Mouse (Mus musculus): ENCODE measurements around the gene Lrrc2. TPM values are rescaled to one million over a fixed set of nuclear protein-coding genes. Genes with fewer than 3 reads are reported as not detected.
A peak's percentile ranks its signal among the peaks of the same experiment; 100 is the strongest.

The Lrrc2 gene
- total and polyA plus RNA-seq, 2 experiments from 2014 or later: 11.4 to 14.6 TPM

DNA sequence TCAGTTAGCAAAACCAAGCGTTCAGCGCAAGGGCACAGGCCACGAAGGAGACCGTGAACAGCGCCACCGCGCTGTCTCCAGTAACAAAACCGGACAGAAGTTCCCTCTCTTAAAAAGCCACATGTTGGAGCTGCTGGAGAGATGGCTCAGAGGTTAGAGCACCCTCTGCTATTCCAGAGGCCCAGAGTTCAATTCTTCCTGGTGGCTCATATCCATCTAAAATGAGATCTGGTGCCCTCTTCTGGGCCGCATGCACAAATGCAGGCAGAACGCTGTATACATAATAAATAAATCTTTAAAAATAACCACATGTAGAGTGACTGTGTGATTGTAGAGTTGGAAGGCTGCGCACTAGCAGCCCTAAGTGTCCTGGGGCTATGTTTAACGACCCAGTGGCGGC lies 7.1 kb upstream of the Lrrc2 start:
- no peaks in the 10 kb centered on the region for H3K9me3 ChIP-seq (replicated peaks; ENCODE audit: control insufficient read depth, low read length)
- H3K27ac ChIP-seq (ENCODE audit: low read depth): no peak overlapping the region
- TF ChIP-seq EP300 (IDR thresholded peaks at IDR 0.05; ENCODE audit: low read depth): no peak
- TF ChIP-seq CTCF (IDR thresholded peaks at IDR 0.05; ENCODE audit: low read depth): peak; percentile 56
- no peak overlapping the region for H3K4me2 ChIP-seq (ENCODE audit: low read depth, low read length)
- DNase-seq (ENCODE audit: low spot score) (peak; percentile 35), ATAC-seq (ENCODE audit: insufficient read depth, low read depth) (peak; percentile 44; the same call in 1 of the 2 replicates)
- WGBS: 30% methylated on average over 13 of the region's 13 CpGs
- H3K27me3 ChIP-seq (ENCODE audit: control insufficient read depth, insufficient read depth, low read length): peaks cover 11% of the 10 kb centered on the region
- H3K36me3 ChIP-seq (replicated peaks; ENCODE audit: control insufficient read depth, insufficient read depth, low read length): no peaks in the 10 kb centered on the region
- no peak overlapping the region for H3K9ac ChIP-seq (replicated peaks; ENCODE audit: low read depth, low read length)
- peaks cover 6% of the 10 kb centered on the region; the same call in 1 of the 2 replicates for H3K4me1 ChIP-seq (ENCODE audit: control insufficient read depth, insufficient read depth)
- no peak overlapping the region for H3K4me3 ChIP-seq (ENCODE audit: low read depth, low read length)

DNA sequence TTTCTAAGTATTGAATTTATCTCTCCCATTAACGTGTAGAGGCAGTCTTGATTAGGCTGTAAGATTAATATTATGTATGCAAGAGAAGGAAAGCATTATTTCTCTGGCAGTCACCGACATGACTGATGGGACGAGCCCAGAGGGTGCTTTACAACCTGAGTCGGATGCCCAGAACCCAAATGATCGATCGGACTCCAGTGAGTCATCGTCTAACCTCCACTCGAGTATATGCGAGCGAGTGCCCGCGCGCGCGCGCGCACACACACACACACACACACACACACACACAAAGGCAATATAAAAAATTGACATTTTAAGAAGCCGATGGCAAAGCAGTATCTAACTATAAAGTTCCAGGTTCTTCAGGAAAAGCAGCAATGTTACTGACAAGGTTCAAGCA lies 6.0 kb upstream of the Lrrc2 start:
- Histone ChIP-seq H3K4me1 (ENCODE audit: control insufficient read depth, insufficient read depth) (peaks cover 7% of the 10 kb centered on the region; the same call in 1 of the 2 replicates), H3K4me2 (ENCODE audit: low read depth, low read length) (no peak overlapping the region), H3K27me3 (ENCODE audit: control insufficient read depth, insufficient read depth, low read length) (peaks cover 11% of the 10 kb centered on the region), H3K9me3 (replicated peaks; ENCODE audit: control insufficient read depth, low read length) (no peaks in the 10 kb centered on the region), H3K36me3 (replicated peaks; ENCODE audit: control insufficient read depth, insufficient read depth, low read length) (no peaks in the 10 kb centered on the region), H3K4me3 (ENCODE audit: low read depth, low read length) (no peak overlapping the region), H3K9ac (replicated peaks; ENCODE audit: low read depth, low read length) (no peak overlapping the region), H3K27ac (ENCODE audit: low read depth) (no peak overlapping the region)
- DNase-seq (ENCODE audit: low spot score) (no peak), ATAC-seq (ENCODE audit: insufficient read depth, low read depth) (no peak)
- no peak for TF ChIP-seq CTCF (IDR thresholded peaks at IDR 0.05; ENCODE audit: low read depth)
- no peak for TF ChIP-seq EP300 (IDR thresholded peaks at IDR 0.05; ENCODE audit: low read depth)
- WGBS: 47% methylated on average over 18 of the region's 18 CpGs

DNA sequence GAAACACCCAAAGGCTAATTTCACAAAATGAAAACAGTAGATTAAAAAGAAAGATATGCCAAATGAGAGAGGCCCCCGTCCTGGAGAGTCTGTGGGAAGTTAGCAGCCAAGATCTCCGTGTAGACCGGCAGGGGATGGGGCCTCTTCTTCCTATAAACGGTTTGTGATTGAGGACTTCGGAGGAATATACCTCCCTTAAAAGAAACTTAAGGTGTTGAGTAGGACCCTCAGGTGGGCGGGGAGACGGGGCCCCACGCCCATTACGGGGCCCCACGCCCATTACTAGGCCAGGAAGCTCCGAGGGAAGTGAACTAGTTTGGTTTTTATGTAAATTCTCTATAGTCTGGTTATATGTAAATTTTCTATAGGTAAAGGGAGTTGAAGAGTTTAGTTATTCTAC lies 5.4 kb upstream of the Lrrc2 start, which contains the start of gene Tdgf1:
Tdgf1 (minus strand) TSS at position 233 of the 400 bp plus-strand sequence.
- no peak for TF ChIP-seq CTCF (IDR thresholded peaks at IDR 0.05; ENCODE audit: low read depth)
- TF ChIP-seq EP300 (IDR thresholded peaks at IDR 0.05; ENCODE audit: low read depth): no peak
- DNase-seq (ENCODE audit: low spot score): no peak
- Histone ChIP-seq H3K9ac (replicated peaks; ENCODE audit: low read depth, low read length) (no peak within 1 kb of the TSS), H3K9me3 (replicated peaks; ENCODE audit: control insufficient read depth, low read length) (no peaks in the 10 kb centered on the region), H3K4me2 (ENCODE audit: low read depth, low read length) (no peak within 1 kb of the TSS), H3K36me3 (replicated peaks; ENCODE audit: control insufficient read depth, insufficient read depth, low read length) (no peaks in the 10 kb centered on the region), H3K27me3 (ENCODE audit: control insufficient read depth, insufficient read depth, low read length) (peaks cover 11% of the 10 kb centered on the region), H3K4me1 (ENCODE audit: control insufficient read depth, insufficient read depth) (peaks cover 7% of the 10 kb centered on the region), H3K27ac (ENCODE audit: low read depth) (no peak within 1 kb of the TSS), H3K4me3 (ENCODE audit: low read depth, low read length) (no peak within 1 kb of the TSS)
- ATAC-seq (ENCODE audit: insufficient read depth, low read depth): no peak
- WGBS: 52% methylated on average over 11 of the region's 11 CpGs

DNA sequence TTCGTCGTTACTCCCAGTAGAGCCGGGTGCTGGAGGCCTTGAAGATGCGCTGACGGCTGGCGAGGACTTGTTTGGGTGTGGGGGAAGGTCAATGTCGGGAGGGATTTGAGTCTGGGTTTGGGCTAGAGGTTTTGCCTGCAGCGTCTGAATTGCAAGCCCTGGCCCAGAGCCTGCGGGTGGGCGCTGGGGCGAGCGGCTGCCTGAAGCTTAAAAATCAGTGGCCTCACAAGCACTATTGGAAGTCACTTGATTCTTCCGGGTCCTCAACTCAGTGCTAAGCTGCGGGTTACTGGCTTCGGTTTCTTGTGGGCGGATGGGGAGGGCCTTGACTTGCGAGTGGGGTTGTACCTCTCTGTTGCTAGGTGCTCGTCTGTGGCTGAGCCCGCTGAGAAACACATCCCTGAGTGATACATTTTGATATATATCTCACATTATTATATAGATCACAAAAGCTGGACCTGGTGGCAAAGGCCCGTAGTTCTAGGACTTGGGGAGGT lies 4.7 kb upstream of the Lrrc2 start:
- H3K4me3 ChIP-seq (ENCODE audit: low read depth, low read length): no peak overlapping the region
- TF ChIP-seq CTCF (IDR thresholded peaks at IDR 0.05; ENCODE audit: low read depth) (no peak), EP300 (IDR thresholded peaks at IDR 0.05; ENCODE audit: low read depth) (no peak)
- DNase-seq (ENCODE audit: low spot score) (no peak), ATAC-seq (ENCODE audit: insufficient read depth, low read depth) (no peak)
- no peak overlapping the region for H3K4me2 ChIP-seq (ENCODE audit: low read depth, low read length)
- no peaks in the 10 kb centered on the region for H3K36me3 ChIP-seq (replicated peaks; ENCODE audit: control insufficient read depth, insufficient read depth, low read length)
- H3K9ac ChIP-seq (replicated peaks; ENCODE audit: low read depth, low read length): no peak overlapping the region
- no peaks in the 10 kb centered on the region for H3K9me3 ChIP-seq (replicated peaks; ENCODE audit: control insufficient read depth, low read length)
- H3K4me1 ChIP-seq (ENCODE audit: control insufficient read depth, insufficient read depth): peaks cover 7% of the 10 kb centered on the region
- H3K27me3 ChIP-seq (ENCODE audit: control insufficient read depth, insufficient read depth, low read length): peaks cover 11% of the 10 kb centered on the region
- H3K27ac ChIP-seq (ENCODE audit: low read depth): no peak overlapping the region
- 44% methylated on average over 20 of the region's 20 CpGs for WGBS

DNA sequence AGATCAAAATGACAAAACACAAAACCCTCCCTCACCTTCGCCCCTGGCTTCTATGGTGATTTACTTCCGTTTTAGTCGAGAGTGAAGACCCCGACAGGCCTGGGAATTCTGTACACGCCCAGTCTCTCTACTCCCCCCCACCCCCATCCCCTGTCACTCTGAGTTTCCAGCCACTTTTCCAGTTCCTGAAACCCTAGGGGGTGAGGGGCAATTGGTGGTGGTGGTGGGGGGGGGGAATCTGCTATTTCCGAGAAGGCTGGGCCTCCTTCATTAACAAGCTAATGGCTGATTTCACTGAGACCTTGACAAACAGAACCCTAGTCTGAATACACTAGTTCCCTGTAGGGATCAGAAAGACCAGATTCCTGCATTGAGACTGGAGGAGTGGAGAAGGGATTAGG lies 4.1 kb upstream of the Lrrc2 start:
- Histone ChIP-seq H3K9me3 (replicated peaks; ENCODE audit: control insufficient read depth, low read length) (no peaks in the 10 kb centered on the region), H3K4me1 (ENCODE audit: control insufficient read depth, insufficient read depth) (peaks cover 7% of the 10 kb centered on the region), H3K27me3 (ENCODE audit: control insufficient read depth, insufficient read depth, low read length) (peaks cover 11% of the 10 kb centered on the region), H3K4me3 (ENCODE audit: low read depth, low read length) (no peak overlapping the region), H3K9ac (replicated peaks; ENCODE audit: low read depth, low read length) (no peak overlapping the region), H3K36me3 (replicated peaks; ENCODE audit: control insufficient read depth, insufficient read depth, low read length) (no peaks in the 10 kb centered on the region), H3K27ac (ENCODE audit: low read depth) (no peak overlapping the region), H3K4me2 (ENCODE audit: low read depth, low read length) (no peak overlapping the region)
- 59% methylated on average over 6 of the region's 6 CpGs for WGBS
- DNase-seq (ENCODE audit: low spot score) (no peak), ATAC-seq (ENCODE audit: insufficient read depth, low read depth) (no peak)
- TF ChIP-seq EP300 (IDR thresholded peaks at IDR 0.05; ENCODE audit: low read depth) (no peak), CTCF (IDR thresholded peaks at IDR 0.05; ENCODE audit: low read depth) (no peak)

DNA sequence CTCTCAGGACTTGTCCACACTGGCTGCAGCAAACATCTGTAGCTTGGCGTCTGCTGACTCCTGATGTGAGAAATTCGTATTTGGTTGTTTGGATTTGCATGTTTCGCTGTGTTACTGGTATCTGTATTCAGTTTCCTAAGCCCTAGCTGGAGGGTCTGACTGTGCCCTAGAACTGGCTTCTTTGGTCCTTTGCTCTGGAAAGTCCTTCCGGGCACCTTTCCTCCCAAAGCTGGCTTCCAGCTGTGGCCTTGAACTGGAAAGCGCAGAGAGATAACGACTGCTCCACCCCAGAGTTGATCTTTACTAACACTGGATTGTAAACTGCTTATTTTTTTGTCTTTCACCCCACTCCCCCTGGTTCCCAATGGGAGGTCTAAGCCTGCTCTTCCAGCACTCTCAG lies 3.4 kb upstream of the Lrrc2 start:
- DNase-seq (ENCODE audit: low spot score) (no peak), ATAC-seq (ENCODE audit: insufficient read depth, low read depth) (no peak)
- no peak overlapping the region for H3K27ac ChIP-seq (ENCODE audit: low read depth)
- no peak overlapping the region for H3K9ac ChIP-seq (replicated peaks; ENCODE audit: low read depth, low read length)
- 76% methylated on average over 6 of the region's 6 CpGs for WGBS
- H3K4me3 ChIP-seq (ENCODE audit: low read depth, low read length): no peak overlapping the region
- H3K4me2 ChIP-seq (ENCODE audit: low read depth, low read length): no peak overlapping the region
- H3K9me3 ChIP-seq (replicated peaks; ENCODE audit: control insufficient read depth, low read length): no peaks in the 10 kb centered on the region
- peaks cover 9% of the 10 kb centered on the region for H3K4me1 ChIP-seq (ENCODE audit: control insufficient read depth, insufficient read depth)
- TF ChIP-seq CTCF (IDR thresholded peaks at IDR 0.05; ENCODE audit: low read depth) (no peak), EP300 (IDR thresholded peaks at IDR 0.05; ENCODE audit: low read depth) (no peak)
- H3K27me3 ChIP-seq (ENCODE audit: control insufficient read depth, insufficient read depth, low read length): peaks cover 11% of the 10 kb centered on the region
- no peaks in the 10 kb centered on the region for H3K36me3 ChIP-seq (replicated peaks; ENCODE audit: control insufficient read depth, insufficient read depth, low read length)

Data from heart, postnatal 0 days (tissue).